Mouse (Mus musculus): ENCODE measurements around the gene Pet100.

DNA sequence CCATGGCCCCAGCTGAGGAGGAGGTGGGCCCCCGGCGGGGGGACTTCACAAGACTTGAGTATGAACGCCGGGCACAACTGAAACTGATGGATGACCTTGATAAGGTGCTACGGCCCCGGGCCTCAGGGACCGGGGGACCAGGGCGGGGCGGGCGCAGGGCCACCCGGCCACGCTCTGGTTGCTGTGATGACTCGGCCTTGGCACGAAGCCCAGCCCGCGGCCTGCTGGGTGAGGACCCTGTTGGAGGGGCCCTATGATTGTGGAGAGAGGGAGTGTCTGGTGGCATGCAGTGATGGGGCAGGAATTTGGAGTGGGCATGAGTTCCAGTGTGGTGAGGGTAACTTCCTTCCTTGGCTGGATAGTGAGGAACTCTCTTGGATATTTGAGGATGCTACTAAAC is 14.8 kb upstream of the Pet100 start:
- no peak for TF ChIP-seq HCFC1 (IDR thresholded peaks at IDR 0.05; ENCODE audit: borderline replicate concordance, insufficient read depth, low read length)
- no peak for TF ChIP-seq MAFK (IDR thresholded peaks at IDR 0.05; ENCODE audit: insufficient read depth, low read depth, low read length)
- TF ChIP-seq ZC3H11A (IDR thresholded peaks at IDR 0.05; ENCODE audit: borderline replicate concordance, low read depth, low read length): no peak
- no peak for TF ChIP-seq ZNF384 (IDR thresholded peaks at IDR 0.05; ENCODE audit: low read depth, low read length)

Measured in ES-E14 (cell line).